Mouse (Mus musculus): ENCODE data around the gene Srrt. TPM values are rescaled to one million over a fixed set of nuclear protein-coding genes. Genes with fewer than 3 reads are reported as not detected.

Gene Srrt
- polyA plus RNA-seq, 1 experiment from 2014 or later: 70.5 TPM

Small RNA genes lying within 50 kb of the gene (microRNA-seq; reads per million reads assigned to microRNA genes)
- gene Mir7036 (0.63 reads per million), gene Mir8116 (not detected)

Other genes with a start within 250 kb of the Srrt start
- gene Serpine1, start 235.4 kb downstream of the Srrt start, polyA plus RNA-seq (2015; fragmentation: Nextera tagmentation; extraction: Ambion mirVana): 1.3 and 1.4 TPM in 2 replicates
- gene Trim56, start 191.5 kb downstream of the Srrt start, polyA plus RNA-seq (2015; fragmentation: Nextera tagmentation; extraction: Ambion mirVana): 6.5 and 9.4 TPM in 2 replicates
- not detected in 2 replicates for gene Muc3, start 158.4 kb downstream of the Srrt start, polyA plus RNA-seq (2015; fragmentation: Nextera tagmentation; extraction: Ambion mirVana)
- 0.15 and 0.25 TPM in 2 replicates for gene Muc3a, start 95.3 kb downstream of the Srrt start, polyA plus RNA-seq (2015; fragmentation: Nextera tagmentation; extraction: Ambion mirVana)
- 8.1 and 15.8 TPM in 2 replicates for gene Ache, start 20.2 kb downstream of the Srrt start, polyA plus RNA-seq (2015; fragmentation: Nextera tagmentation; extraction: Ambion mirVana)
- gene Ufsp1, start 13.0 kb downstream of the Srrt start, polyA plus RNA-seq (2015; fragmentation: Nextera tagmentation; extraction: Ambion mirVana): 6.1 and 11.2 TPM in 2 replicates
- 37.7 and 53.3 TPM in 2 replicates for gene Trip6, start 6.7 kb upstream of the Srrt start, polyA plus RNA-seq (2015; fragmentation: Nextera tagmentation; extraction: Ambion mirVana)
- gene Slc12a9, start 25.9 kb upstream of the Srrt start, polyA plus RNA-seq (2015; fragmentation: Nextera tagmentation; extraction: Ambion mirVana): 6.5 and 10.4 TPM in 2 replicates
- gene Ephb4, start 42.4 kb upstream of the Srrt start, polyA plus RNA-seq (2015; fragmentation: Nextera tagmentation; extraction: Ambion mirVana): 32.9 and 42.9 TPM in 2 replicates
- gene Zan, start 169.4 kb upstream of the Srrt start, polyA plus RNA-seq (2015; fragmentation: Nextera tagmentation; extraction: Ambion mirVana): 0.05 and 0.11 TPM in 2 replicates
- 37.4 and 38.6 TPM in 2 replicates for gene Pop7, start 194.8 kb upstream of the Srrt start, polyA plus RNA-seq (2015; fragmentation: Nextera tagmentation; extraction: Ambion mirVana)
- gene Gigyf1, start 210.9 kb upstream of the Srrt start, polyA plus RNA-seq (2015; fragmentation: Nextera tagmentation; extraction: Ambion mirVana): 8.9 and 10.4 TPM in 2 replicates
- not detected in 2 replicates for gene Epo, start 225.6 kb upstream of the Srrt start, polyA plus RNA-seq (2015; fragmentation: Nextera tagmentation; extraction: Ambion mirVana)
- gene Gnb2, start 225.8 kb upstream of the Srrt start, polyA plus RNA-seq (2015; fragmentation: Nextera tagmentation; extraction: Ambion mirVana): 244 and 306 TPM in 2 replicates
- 0.13 and 2.1 TPM in 2 replicates for gene Actl6b, start 245.8 kb upstream of the Srrt start, polyA plus RNA-seq (2015; fragmentation: Nextera tagmentation; extraction: Ambion mirVana)